Mouse (Mus musculus) brain, embryonic 14.5 days (tissue): ENCODE data around the gene Gtf3c1. TPM values are rescaled to one million over a fixed set of nuclear protein-coding genes. Genes with fewer than 3 reads are reported as not detected.
"Not testable (repeated sequence)": the region's sequence is repeated elsewhere in the genome, so short reads cannot be mapped to it uniquely, and the experiment has no call there.

ENCODE experiments used
- DNase-seq: peaks from one replicate; pipeline ENCODE4 v3.0.0-alpha.2; 2011; ENCODE audit warnings: low read depth
- CTCF ChIP-seq: fragments of 200-500 bp; IDR thresholded peaks from 2 replicates; pipeline ENCODE4 v1.5.1; 2012; ENCODE audit warnings: inconsistent platforms, mild to moderate bottlenecking, moderate library complexity, borderline replicate concordance; ENCODE audit not compliant: insufficient read depth, insufficient read length; ENCODE audit errors: extremely low read depth
- POLR2A ChIP-seq: fragments of 200-500 bp; IDR thresholded peaks from 2 replicates; pipeline ENCODE4 v1.6.1; 2012; ENCODE audit warnings: mild to moderate bottlenecking, inconsistent platforms, borderline replicate concordance; ENCODE audit not compliant: poor library complexity, insufficient read depth, insufficient read length, severe bottlenecking; ENCODE audit errors: extremely low read depth
- polyA plus RNA-seq: library from polyadenylated mRNA; depleted of rRNA; stranded (reverse); fragments of >200 nt; gene quantifications from 2 replicates; pipeline ENCODE4 v1.2.3, GENCODE M21; 2012

The Gtf3c1 gene
- polyA plus RNA-seq, 1 experiment = 67.0 TPM

- TF ChIP-seq CTCF = no peak
- TF ChIP-seq POLR2A = no peak
- DNase-seq = no peak
Measured at GRCm38 (mm10) chr7:125733791-125734190, 26.2 kb upstream of the Gtf3c1 start.

GRCm38 (mm10) chr7:125731679-125732078, 24.1 kb upstream of the Gtf3c1 start:
- no peak for TF ChIP-seq CTCF
- TF ChIP-seq POLR2A = no peak
- DNase-seq = no peak

GRCm38 (mm10) chr7:125723189-125723972, 15.8 kb upstream of the Gtf3c1 start:
- TF ChIP-seq POLR2A (no peak), CTCF (no peak)
- DNase-seq = peak; percentile 90

GRCm38 (mm10) chr7:125722127-125722526, 14.5 kb upstream of the Gtf3c1 start:
- TF ChIP-seq POLR2A (no peak), CTCF (peak; percentile 17; the same call in 1 of the 2 replicates)
- no peak for DNase-seq

- TF ChIP-seq CTCF (no peak), POLR2A (no peak)
- DNase-seq = no peak
Measured at GRCm38 (mm10) chr7:125721033-125721432, 13.5 kb upstream of the Gtf3c1 start.

- DNase-seq = peak; percentile 61
- TF ChIP-seq CTCF (no peak), POLR2A (no peak)
Measured at GRCm38 (mm10) chr7:125720370-125720769, 12.8 kb upstream of the Gtf3c1 start.

GRCm38 (mm10) chr7:125717612-125718011, 10.0 kb upstream of the Gtf3c1 start:
- DNase-seq = no peak
- no peak for TF ChIP-seq POLR2A
- no peak for TF ChIP-seq CTCF

GRCm38 (mm10) chr7:125716724-125717123, 9.1 kb upstream of the Gtf3c1 start:
- DNase-seq = no peak
- TF ChIP-seq POLR2A (no peak), CTCF (no peak)

GRCm38 (mm10) chr7:125714803-125715202, 7.2 kb upstream of the Gtf3c1 start:
- DNase-seq = no peak
- TF ChIP-seq CTCF (no peak), POLR2A (no peak)

GRCm38 (mm10) chr7:125713542-125714055, 6.0 kb upstream of the Gtf3c1 start:
- DNase-seq = not testable (repeated sequence)

- no peak for DNase-seq
- no peak for TF ChIP-seq POLR2A
- no peak for TF ChIP-seq CTCF
Measured at GRCm38 (mm10) chr7:125708100-125708499, 520 bp upstream of the Gtf3c1 start.

- TF ChIP-seq POLR2A (no peak), CTCF (no peak)
- DNase-seq = peak; percentile 70
Measured at GRCm38 (mm10) chr7:125707186-125707585, 394 bp downstream of the Gtf3c1 start.
